Mouse (Mus musculus) frontal cortex, adult (tissue): ENCODE measurements around the gene Pcdh7.
"Not testable (repeated sequence)": the region's sequence is repeated elsewhere in the genome, so short reads cannot be mapped to it uniquely, and the experiment has no call there.

Source experiments
- ATAC-seq: cut with Nextera tagmentation; 2 replicates; pipeline ENCODE4 v1.9.2; 2017; ENCODE audit warnings: mild to moderate bottlenecking, moderate library complexity, mixed read lengths; ENCODE audit not compliant: low TSS enrichment

The Pcdh7 gene

GRCm38 (mm10) chr5:58117896-58118295, 400.1 kb downstream of the Pcdh7 start:
- ATAC-seq: peak; percentile 75

- no peak for ATAC-seq
These were observed 401.3 kb downstream of the Pcdh7 start for GRCm38 (mm10) chr5:58118930-58119611.

GRCm38 (mm10) chr5:58143897-58144296, 426.1 kb downstream of the Pcdh7 start:
- ATAC-seq: no peak

- ATAC-seq: peak; percentile 92
These were observed 436.2 kb downstream of the Pcdh7 start for GRCm38 (mm10) chr5:58153966-58154365.

- no peak for ATAC-seq
These were observed 454.5 kb downstream of the Pcdh7 start for GRCm38 (mm10) chr5:58172218-58172617.

- not testable (repeated sequence) for ATAC-seq
These were observed 456.6 kb downstream of the Pcdh7 start for GRCm38 (mm10) chr5:58174335-58174734.

- peak; percentile 93 for ATAC-seq
These were observed 457.8 kb downstream of the Pcdh7 start for GRCm38 (mm10) chr5:58175532-58175931.
